Mouse (Mus musculus) urinary bladder, postnatal 14 days (tissue): ENCODE results near the gene Acvr1c.

Source experiments
- DNase-seq: peaks from one replicate; pipeline ENCODE4 v3.0.0; 2021; ENCODE audit warnings: low spot score

Acvr1c gene

DNA sequence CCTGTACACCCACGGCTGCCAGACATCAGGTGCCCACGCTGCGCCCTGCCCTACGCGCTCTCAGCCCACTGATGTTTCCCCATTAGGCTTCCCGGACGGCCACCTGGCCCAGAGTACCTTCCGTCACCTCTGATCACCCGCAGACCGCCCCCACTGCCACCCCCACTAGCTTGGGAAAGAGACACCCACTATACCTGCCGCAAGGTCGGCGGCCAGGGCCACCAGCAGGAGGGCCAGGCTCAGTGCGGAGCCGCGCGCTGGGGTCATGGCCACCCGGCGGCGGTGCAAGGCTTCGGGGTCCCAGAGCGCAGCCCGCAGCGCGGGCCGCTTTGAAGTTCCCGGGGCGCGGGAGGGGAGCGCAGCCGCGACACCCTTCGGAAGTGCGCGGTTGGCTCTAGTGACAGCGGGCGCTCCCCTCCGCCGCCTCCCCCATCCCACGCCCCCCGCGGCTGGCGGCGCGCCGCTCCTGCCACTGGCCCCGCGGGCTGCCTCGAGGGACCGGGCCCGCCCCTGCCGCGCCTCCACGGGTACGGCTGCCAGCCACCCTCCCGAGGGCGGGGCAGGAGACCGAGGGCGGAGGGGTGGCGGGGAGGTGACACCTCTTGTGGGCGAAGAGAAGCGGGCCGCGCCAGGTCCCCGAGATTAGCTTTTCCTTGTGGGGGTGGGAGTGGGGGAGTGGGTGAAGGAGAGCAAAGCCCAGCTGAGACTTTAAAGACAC, at the start of gene Acvr1c:
Gene Acvr1c, minus strand, starts transcription at position 482 of the 718 bp plus-strand sequence.
- peak; percentile 44 for DNase-seq

DNA sequence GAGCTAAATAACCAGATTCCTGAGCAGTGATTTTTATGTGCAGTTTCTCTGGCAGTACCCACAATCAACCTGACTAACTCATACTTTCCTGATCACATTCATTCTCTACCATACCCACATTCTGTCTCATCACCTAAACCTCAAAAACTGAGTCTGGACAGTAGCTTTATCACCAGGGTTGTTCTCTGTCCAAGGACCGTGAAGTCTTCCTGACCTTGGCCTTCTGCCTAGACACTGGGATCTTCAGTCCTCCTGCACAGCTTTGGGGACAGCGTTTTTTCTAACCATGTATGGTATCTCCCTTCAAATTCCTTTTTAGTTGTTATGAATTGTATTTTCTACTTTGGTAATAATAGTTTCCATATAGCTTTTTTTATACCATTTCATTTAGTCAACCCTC, 45.8 kb upstream of the Acvr1c start:
- no peak for DNase-seq

DNA sequence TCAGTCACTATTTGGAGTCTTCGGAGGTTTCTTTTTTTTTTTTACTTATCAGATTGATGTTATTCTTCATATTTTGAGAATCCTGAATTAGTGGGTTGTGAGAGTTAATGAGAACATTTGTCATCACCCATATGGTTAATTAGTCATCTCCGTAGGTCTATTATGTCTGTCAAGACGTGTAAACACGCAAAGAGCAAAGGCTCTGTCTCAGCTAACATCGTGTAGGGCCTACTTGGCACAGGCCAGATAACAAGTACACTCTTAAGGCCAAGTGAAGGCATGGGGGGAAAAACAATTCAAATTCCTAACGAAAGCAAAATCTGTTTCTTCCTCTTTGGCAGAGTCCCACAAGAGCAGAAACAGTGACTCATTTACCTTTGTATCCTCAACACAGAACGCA, 30.9 kb upstream of the Acvr1c start:
- no peak for DNase-seq

DNA sequence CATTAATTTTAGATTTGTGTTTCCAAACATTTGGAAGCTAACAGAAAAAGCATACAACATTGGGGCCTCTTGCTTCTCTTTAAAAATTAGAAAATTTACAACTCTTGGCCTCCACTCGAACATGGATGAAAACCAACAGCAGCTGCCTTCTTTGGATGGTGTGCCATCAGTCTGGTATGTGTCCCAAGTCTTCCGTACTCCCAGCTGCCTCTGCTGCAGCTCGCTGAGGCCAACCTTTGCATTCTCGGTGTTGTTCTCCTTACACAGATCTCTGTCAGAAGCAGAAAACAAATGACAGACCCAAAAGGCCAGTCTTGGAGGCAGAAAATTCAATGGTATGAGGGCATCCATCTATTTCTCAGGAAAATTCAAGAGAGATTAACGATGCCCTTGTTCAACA, 22.3 kb upstream of the Acvr1c start:
- DNase-seq, result no peak

DNA sequence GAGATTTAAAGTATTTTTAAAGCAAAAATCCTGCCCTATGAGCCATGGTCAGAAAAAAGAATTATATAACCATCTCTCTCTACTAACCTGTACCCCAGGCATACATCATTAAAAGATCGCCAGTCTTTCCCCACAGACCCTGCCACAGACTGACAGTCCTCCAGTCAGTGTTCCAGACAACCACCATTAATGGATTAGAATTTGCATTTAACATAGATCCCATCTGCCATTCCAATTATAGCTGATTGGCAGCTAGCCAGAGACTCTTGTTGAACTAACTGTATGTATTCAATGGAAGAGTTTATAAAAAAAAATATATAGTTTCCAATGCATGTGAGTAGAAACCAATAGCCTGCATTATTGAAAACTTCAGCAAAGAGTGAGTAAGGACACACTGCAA, 21.8 kb upstream of the Acvr1c start:
- DNase-seq, result no peak

DNA sequence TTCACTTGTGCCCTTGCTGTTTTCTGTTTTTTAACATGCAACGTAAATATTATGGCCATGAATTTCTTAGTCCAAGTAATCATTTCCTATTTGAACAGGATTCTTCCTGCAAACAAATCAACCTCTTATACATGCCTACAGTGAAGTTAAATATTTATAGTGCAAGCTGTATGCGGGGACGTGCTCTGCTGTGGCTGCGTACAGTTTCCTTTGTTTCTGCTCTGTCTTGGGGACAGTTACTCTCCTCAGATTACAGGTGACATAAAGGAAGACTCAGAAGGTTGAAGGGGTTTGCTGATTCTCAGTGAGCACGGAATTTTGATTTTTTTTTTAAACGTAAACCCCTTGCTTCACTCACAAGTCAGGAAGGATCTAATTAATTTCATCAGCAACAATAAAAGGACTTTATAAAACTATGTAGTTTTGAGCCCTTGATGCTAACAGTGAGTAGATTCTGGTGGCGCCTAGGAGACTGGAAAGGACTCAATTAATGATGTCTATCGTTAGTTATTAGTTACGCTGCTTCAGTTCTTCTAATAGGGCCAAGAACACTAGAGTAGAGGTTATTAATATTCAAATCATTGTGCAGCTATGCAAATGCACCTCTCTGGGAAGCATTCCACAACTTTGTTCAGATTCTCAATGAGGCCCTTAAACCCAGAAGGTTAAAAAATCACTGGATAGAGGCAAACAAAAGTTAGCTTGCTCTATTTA, 19.9 kb upstream of the Acvr1c start:
- DNase-seq, result no peak

DNA sequence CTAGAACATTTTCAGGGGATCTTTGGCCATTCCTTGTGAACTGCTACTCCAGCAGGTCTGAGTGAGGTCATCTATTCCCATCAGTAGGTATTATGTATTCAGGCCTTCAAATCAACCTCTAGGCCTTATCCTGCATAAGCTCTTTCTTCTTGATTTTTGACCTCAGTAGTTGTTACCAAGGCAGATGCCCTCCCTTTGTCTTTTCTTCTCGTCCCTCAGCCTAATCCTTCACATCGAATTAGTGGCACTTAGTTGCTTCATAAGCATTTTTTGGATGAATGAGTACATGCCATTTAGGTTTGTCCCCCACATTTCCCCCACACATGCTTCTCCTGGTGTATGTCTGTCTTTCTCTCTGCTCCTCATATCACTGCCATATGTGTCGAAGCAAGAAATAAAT, 8.5 kb upstream of the Acvr1c start:
- no peak for DNase-seq

DNA sequence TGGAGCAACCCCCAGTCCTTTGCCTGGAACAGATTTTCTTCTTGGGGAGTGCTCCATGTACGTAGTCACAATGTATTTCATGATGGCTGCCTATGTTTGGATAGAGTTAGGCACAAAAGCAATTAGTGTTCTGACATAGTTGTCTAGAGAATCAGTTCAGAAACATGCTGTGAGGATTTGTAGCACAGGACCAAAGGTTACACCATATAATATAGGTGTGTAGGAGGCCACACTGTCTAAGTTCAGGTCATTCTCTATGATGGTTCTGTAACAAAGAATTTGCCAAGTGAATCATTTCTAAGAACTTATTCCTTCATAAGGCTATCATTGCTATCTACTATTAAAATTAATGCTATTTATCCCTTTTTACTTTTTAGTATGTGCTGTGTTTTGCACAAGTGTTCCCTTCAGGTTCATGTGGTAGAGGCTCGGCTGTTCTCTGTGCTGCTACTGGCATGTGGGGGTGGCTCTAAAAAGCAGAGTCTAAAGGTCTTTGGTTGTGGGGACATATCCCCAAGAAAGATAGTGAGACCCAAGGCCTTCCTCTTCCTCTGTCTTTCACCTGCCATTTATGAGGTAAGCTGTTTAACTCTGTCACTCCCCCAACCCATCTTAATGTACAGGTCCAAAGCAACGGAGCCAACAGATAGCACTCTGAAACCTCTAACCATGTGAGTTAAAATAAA, 3.8 kb upstream of the Acvr1c start:
- no peak for DNase-seq

DNA sequence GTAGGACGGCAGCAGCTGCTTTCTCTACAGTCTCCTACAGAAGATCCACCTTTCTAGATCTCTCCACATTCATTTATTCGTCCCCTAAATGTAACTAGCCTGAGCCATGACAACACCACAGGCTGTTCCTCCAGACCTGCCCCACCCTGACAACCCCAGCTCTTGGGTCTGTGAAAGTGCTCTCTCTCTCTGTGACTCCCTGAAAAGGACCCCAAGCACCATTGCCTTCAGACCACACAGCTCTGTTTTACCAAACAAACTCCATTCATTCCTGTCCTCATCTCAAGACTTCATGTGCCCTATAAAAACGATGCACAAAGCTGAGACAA, 401 bp upstream of the Acvr1c start:
- no peak for DNase-seq

DNA sequence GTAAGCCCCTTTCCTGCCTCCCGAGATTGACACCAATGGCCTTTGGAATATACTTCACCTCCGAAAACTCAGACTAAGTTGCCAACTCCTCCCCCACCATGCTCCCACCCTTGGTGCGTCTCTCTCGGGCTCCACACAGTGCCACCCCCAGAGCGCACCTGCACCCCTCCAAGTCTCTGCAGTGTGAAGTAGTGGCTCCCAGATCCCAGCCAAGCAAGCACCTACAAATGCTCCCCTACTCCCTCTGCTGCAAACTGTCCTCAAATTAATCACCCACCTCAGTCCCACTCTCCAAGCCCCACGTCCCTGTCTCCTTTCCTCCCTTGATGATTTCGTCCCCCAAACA, 654 bp downstream of the Acvr1c start:
- no peak for DNase-seq

DNA sequence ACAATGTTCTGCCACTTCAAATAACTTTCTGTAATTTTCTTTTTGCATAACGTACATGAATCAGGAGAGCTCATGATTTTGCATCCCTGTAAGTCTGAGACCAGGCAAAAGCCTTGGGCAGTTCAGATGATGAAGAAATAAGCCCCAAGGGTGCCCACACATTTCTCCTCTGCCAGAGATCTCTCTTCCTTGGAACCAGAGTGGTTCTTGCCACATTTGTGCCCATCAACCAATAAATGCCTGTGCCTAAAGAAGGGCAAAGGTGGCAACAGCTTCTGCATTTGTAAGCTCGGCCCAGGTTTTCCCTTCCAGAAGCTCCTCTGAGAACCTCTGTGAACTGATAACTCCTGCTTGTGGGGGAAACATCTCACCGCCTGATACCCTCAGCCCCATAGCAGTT, 3.3 kb downstream of the Acvr1c start:
- DNase-seq, result no peak

DNA sequence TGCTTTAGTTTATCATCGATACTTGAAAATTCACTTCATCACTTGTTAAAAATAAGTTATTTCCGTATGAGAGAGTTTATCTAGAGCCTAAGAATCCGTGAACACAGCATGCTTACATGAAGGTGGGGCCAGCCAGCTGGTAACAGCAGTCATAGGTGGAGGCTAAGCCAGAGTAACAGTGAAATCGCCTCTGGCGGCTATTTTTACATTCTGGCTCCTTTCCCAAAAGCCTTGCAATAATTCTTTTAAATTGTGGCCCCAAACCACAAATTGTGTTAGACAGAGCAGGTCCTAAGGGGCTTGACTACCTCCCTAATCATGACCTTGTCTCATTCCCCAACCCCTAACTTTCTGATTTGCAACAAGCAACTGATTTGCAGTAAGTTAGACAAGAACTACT, 4.8 kb downstream of the Acvr1c start:
- no peak for DNase-seq

DNA sequence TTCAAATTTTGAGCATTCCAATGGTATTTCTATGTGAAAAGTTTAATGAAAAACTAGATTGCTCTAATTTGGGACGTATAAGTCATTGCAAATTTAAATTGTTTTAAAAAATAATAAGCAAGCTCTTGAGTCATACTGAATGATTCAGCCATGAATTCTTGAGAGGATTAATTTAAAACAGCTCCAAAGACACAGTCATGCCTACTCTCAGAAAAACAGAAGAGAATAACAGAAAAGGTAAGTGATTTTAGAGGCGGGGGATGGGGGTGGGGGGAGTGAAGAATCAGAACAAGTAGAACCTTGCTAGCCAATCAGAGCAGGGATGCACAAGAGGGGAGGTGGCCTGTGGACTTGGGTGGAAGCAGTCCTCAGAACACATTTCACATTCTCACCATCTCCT, 7.0 kb downstream of the Acvr1c start:
- no peak for DNase-seq

DNA sequence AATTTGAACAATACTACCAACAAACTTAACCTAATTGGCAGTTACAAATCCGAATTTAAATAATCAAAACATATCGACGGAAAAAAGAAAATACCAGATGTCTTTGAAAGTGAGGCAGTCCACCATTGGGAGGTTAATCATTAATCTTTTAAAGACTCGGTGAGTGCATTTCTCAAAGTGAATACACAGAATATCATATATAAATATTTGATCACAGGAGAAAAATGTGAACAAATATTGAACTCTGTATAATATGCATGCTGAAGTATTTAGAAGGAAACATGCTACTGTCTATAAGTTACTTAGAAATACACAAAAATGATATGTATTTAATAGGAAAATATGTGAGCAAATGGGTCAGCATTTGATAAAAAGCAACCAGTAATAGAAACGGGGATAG, 21.0 kb downstream of the Acvr1c start:
- DNase-seq, result no peak

DNA sequence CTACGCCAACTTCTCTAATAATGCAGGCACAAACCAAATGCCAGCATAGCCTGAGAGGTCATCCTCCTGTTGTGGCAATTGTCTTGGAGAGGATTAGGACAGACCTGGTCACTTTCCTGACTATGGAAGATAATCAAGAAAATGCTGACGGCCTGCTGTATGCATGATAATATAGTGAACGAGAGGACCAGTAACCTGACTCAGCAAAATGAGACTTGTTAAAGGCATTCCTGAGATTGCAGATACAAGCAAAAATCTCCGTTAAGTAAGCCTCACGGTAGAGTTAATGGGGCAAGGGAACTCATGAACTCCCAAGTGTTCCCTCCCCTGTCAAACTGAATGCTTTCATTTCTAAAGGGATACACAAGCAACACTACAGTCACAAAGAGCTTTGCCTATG, 28.1 kb downstream of the Acvr1c start:
- DNase-seq, result no peak

DNA sequence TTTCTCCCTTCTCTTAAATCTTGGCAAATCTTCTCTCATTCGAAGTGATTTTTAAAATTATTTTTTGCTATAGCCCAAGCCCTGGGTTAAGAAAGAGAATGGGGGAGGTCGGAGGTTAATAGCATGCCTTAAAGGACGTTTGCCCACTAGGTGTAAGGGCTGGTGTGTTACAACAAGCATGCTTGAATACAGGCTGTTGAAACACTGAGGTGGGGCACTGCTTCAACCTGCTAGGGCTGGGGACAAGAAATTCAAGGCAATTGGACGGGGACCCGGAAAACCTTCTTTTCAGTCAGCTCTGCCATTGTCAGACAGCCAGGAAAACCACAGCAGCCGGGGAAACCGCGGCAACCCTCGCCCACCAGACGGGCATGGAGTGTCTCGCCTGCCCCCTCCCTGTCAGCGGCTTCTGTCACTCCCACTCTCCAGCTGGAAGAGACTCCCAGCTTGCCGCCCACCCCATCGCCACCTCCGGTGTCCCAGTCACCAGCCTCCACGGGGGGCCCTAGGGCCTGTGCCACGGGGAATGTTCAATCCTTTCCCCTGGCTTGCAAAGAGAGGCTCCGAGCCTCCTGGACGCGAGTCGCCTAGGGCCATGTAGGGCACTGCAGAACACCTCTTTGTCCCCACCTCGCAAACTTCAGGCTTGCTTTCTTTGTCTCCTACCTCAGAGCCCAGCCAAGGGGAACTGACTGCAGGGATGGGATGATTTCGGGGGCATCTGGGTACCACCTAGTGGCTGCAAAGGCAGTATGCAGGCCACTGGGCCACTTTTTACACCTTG, 33.4 kb downstream of the Acvr1c start:
- DNase-seq, result peak; percentile 3

DNA sequence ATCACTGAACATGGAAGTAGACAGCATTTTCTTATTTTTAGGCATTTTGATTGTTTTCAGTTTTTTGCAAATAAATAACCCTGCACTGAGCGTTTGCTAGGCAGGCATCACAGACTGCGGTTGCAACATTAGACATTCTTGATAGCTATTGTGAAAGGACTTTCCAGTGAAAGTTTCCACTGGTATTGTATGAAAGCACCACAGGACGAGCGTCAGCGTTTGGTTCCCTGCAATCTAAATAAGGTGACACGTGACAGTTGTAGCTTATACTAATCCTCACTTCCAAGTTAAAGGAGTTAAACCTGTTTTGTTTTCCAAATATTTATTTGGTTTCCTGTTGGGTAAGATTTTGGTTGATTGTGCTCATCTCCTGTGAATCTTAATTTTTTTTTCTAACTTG, 34.4 kb downstream of the Acvr1c start:
- DNase-seq, result no peak

DNA sequence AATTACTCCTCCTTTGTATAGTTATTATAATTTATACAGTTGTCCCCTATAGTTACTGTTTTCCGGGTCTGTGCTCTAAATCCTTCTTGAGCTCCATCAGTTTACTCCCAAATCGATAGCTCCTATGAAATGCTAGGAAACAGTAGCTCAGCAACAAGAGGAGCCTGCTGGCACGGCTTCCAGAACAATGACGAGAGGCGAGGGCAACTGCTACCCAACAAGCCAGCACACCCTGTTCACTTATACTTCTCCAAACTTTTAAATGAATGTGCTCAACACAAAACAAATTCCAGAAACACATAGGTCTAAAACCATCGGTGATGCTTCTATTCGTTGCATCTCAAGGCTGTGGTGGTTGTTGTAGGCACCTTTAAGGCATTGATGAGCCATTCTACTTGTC, 41.5 kb downstream of the Acvr1c start:
- no peak for DNase-seq

DNA sequence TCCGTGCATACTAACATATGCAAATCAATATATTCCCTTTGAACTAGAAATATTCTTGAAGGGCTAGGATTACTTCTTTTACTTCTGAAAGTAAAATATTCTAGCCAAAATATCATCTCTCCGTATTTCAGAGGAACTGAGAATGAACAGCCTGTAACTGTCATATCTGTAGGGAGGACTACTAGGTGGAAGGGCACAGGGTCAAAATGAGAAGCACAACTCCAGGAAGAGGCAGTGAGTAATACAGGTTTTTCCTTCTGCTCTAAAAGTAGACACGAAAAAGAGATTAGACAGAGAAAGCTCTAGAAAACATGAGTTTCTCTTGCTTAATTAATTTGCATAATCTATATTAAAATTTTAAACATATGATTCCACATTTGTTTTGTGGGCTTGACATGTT, 48.0 kb downstream of the Acvr1c start:
- DNase-seq, result no peak

DNA sequence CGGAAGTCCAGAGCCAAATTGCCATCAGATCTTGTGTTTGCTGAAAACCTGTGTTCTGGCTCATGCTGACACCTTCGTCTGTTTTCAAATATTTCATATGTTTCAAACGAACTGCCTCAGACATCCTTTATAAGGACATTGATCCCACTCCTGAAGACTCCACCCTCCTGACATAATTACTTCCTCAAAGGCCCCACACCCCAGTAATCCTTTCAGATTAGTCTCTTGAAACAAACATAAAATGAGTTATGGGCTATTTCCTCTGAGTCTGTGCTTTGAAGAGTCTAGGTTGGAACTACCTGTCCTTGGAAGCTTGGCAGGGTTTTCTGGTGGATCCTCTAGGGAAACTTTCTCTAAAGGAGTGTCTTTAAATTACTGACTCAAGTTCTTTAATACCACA, 53.2 kb downstream of the Acvr1c start:
- DNase-seq, result no peak

DNA sequence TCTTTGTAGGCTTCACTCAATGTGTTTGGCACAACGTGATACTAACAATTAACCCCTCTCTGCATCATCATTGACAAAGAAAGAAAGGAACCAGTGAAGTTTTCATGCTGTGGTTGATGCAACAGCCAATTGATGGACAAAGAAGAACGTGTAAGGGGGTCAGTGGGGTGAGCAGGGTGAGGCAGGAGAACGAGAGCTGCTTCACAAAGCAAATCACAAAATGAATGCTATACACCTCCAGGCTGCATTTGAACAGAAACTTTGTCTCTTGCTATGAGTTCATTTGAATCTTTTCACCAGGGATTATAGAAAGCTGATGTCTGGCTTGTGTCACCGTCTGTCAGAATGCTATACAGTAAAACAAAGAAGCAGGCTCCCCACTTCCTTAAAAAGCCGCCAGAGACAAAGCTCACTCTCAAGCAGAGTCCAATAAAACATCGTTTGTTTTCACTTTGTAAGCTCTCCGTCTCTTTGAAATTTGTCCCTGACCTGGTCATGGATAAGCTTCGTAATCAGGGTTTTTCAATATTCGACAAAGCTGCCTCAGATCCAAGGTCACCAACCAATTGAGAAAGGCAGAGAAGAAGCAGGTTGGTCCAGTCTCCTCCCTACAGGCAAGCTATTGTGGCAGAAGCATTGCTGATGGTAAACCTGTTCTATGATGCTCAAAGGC, 67.8 kb downstream of the Acvr1c start:
- no peak for DNase-seq

DNA sequence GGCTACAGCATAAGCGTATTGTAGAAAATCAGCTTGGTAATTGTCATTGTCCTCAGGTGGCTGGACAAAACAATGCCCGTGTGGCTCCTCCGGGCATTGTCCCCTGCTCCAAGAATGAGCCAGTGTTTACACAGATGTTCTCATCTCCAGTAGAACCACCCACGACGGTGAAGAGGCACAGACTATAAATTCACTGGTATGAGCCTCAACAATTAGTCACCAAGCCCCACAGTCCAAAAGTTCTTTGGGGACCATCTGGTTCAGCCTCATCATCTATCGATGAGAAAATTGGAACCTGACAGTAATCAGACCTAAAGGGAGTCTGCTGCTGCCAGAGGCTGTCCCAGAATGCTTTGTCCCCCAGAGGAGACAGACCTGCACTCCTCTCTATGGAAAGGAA, 68.4 kb downstream of the Acvr1c start:
- no peak for DNase-seq
